In genomic region chr10:75931311-75931710, GRCm38 (mm10) we compare ENCODE assay signal across 11 mouse cellular contexts. TPM values are rescaled to one million over a fixed set of nuclear protein-coding genes. Genes with fewer than 3 reads are reported as not detected.
DNase-seq lines count a peak whose midpoint lies in the region; ATAC-seq lines count a peak whose summit lies in the region.
"Had no signal": no experiment of that assay in that cellular context is flagged by ENCODE, and none has a peak within 500 bp of the region (broad histone marks: within the 10 kb centered on the region; RNA-seq: fewer than 3 reads in every experiment).

No protein-coding gene starts in this region.

- H3K9me3 ChIP-seq in heart, embryonic 15.5 days (replicated peaks): no peaks in the 10 kb centered on the region
- H3K9me3 ChIP-seq in embryonic facial prominence, embryonic 10.5 days: no peaks in the 10 kb centered on the region
- H3K9me3 ChIP-seq in hindbrain, embryonic 14.5 days (ENCODE audit: control insufficient read depth, low read length): no peaks in the 10 kb centered on the region
- H3K9me3 ChIP-seq in midbrain, embryonic 14.5 days (ENCODE audit: control insufficient read depth, low read length): no peaks in the 10 kb centered on the region

- DNase-seq in heart, postnatal 36 days: no peak
- no peak for DNase-seq in embryonic facial prominence, embryonic 10.5 days (ENCODE audit: low spot score)
- no peak for DNase-seq in hindbrain, embryonic 14.5 days (ENCODE audit: low spot score)
- no peak for DNase-seq in midbrain, embryonic 14.5 days
- DNase-seq in right cerebral cortex, postnatal 25 days: no peak
- DNase-seq in right cerebral cortex, adult 2 months (ENCODE audit: low spot score in 2 of 2): no peak
- DNase-seq: adrenal gland, postnatal 36 days; kidney, postnatal 14 days had no signal

- peak overlapping the region; percentile 66 for H3K4me3 ChIP-seq in heart, embryonic 15.5 days
- peak overlapping the region; percentile 74 for H3K4me3 ChIP-seq in embryonic facial prominence, embryonic 10.5 days
- peak overlapping the region; percentile 49 for H3K4me3 ChIP-seq in hindbrain, embryonic 14.5 days (replicated peaks; ENCODE audit: low read length)
- H3K4me3 ChIP-seq in midbrain, embryonic 14.5 days (replicated peaks; ENCODE audit: low read depth, low read length): peak overlapping the region; percentile 50

- ATAC-seq in heart, embryonic 15.5 days (replicated peaks; ENCODE audit: insufficient number of reproducible peaks, insufficient read depth, low FRiP score, low read depth): no peak
- ATAC-seq in hindbrain, embryonic 14.5 days (ENCODE audit: low FRiP score): no peak
- ATAC-seq in midbrain, embryonic 14.5 days (ENCODE audit: low FRiP score, low TSS enrichment): no peak
- ATAC-seq in inflammation-experienced regulatory T-cells, adult 6 months: no peak

- peaks cover 38% of the 10 kb centered on the region for H3K4me1 ChIP-seq in heart, embryonic 15.5 days (replicated peaks)
- H3K4me1 ChIP-seq in embryonic facial prominence, embryonic 10.5 days: peaks cover 47% of the 10 kb centered on the region
- H3K4me1 ChIP-seq in hindbrain, embryonic 14.5 days (replicated peaks; ENCODE audit: control insufficient read depth, insufficient read depth, low read length): peaks cover 29% of the 10 kb centered on the region
- peaks cover 34% of the 10 kb centered on the region for H3K4me1 ChIP-seq in midbrain, embryonic 14.5 days (ENCODE audit: control insufficient read depth, insufficient read depth, low read length)

- peaks cover 10% of the 10 kb centered on the region for H3K27me3 ChIP-seq in heart, embryonic 15.5 days
- H3K27me3 ChIP-seq in embryonic facial prominence, embryonic 10.5 days (replicated peaks; ENCODE audit: low read depth, poor library complexity, severe bottlenecking): peaks cover 77% of the 10 kb centered on the region
- H3K27me3 ChIP-seq in hindbrain, embryonic 14.5 days (ENCODE audit: control insufficient read depth, insufficient read depth, low read length): 0 out of 2 replicates have a peak, but pooled peaks cover under 1% of the 10 kb centered on the region
- H3K27me3 ChIP-seq in midbrain, embryonic 14.5 days (ENCODE audit: control insufficient read depth, insufficient read depth, low read length): peaks cover 10% of the 10 kb centered on the region

- peak overlapping the region; percentile 86 for H3K9ac ChIP-seq in heart, embryonic 15.5 days
- H3K9ac ChIP-seq in hindbrain, embryonic 14.5 days: peak overlapping the region; percentile 80; the same call in 1 of the 2 replicates
- H3K9ac ChIP-seq in midbrain, embryonic 14.5 days (replicated peaks; ENCODE audit: low read length): no peak overlapping the region; the same call in 1 of the 2 replicates

- H3K4me2 ChIP-seq in heart, embryonic 15.5 days: peak overlapping the region; percentile 95
- peak overlapping the region; percentile 91 for H3K4me2 ChIP-seq in hindbrain, embryonic 14.5 days (replicated peaks)
- H3K4me2 ChIP-seq in midbrain, embryonic 14.5 days (ENCODE audit: low read length): peak overlapping the region; percentile 95

- peaks cover 14% of the 10 kb centered on the region; the same call in 1 of the 2 replicates for H3K36me3 ChIP-seq in heart, embryonic 15.5 days
- H3K36me3 ChIP-seq in embryonic facial prominence, embryonic 10.5 days (replicated peaks): peaks cover 22% of the 10 kb centered on the region
- H3K36me3 ChIP-seq in hindbrain, embryonic 14.5 days (replicated peaks; ENCODE audit: control insufficient read depth, insufficient read depth): peaks cover 10% of the 10 kb centered on the region; the same call in 1 of the 2 replicates
- H3K36me3 ChIP-seq in midbrain, embryonic 14.5 days (ENCODE audit: control insufficient read depth, insufficient read depth, low read length): peaks cover 9% of the 10 kb centered on the region; the same call in 1 of the 2 replicates

- no peak overlapping the region for H3K27ac ChIP-seq in heart, embryonic 15.5 days
- H3K27ac ChIP-seq in embryonic facial prominence, embryonic 10.5 days (replicated peaks): peak overlapping the region; percentile 87; the same call in 1 of the 2 replicates
- no peak overlapping the region for H3K27ac ChIP-seq in hindbrain, embryonic 14.5 days
- H3K27ac ChIP-seq in midbrain, embryonic 14.5 days (replicated peaks; ENCODE audit: low read depth, low read length): no peak overlapping the region

- intact Hi-C loops in heart, postnatal 36 days (cut with DNase I): no loop called here

- 33% methylated on average over 7 of the region's 7 CpGs for WGBS in heart, embryonic 15.5 days
- 30% methylated on average over 7 of the region's 7 CpGs for WGBS in embryonic facial prominence, embryonic 10.5 days
- WGBS in hindbrain, embryonic 14.5 days: 26% methylated on average over 7 of the region's 7 CpGs
- WGBS in midbrain, embryonic 14.5 days: 29% methylated on average over 7 of the region's 7 CpGs

RNA-seq across cellular contexts. Expression of gene Chchd10, which starts 1.6 kb away (rescaled TPM):
- 530 and 565 TPM in 2 replicates for polyA plus RNA-seq in heart, embryonic 15.5 days (2015; fragmentation: Nextera tagmentation; extraction: Ambion mirVana)
- total RNA-seq in heart, postnatal 36 days (2021): 1,000 to 10,000 TPM; 1,903 to 1,946 TPM
- polyA plus RNA-seq in embryonic facial prominence, embryonic 10.5 days (2016; fragmentation: Nextera tagmentation; extraction: Ambion mirVana): 8.4 and 9.6 TPM in 2 replicates
- 148 TPM in 2 replicates for polyA plus RNA-seq in hindbrain, embryonic 14.5 days (2014; fragmentation: Nextera tagmentation; extraction: Ambion mirVana)
- 44.2 and 76.8 TPM in 2 replicates for polyA plus RNA-seq in midbrain, embryonic 14.5 days (2014; fragmentation: Nextera tagmentation; extraction: Ambion mirVana)
- polyA plus RNA-seq in inflammation-experienced regulatory T-cells, adult 6 months (2017; shearing (Covaris generic)): 10 to 100 TPM in 2 of 3 experiments, 1 to 10 TPM in 1; 5.3 to 15.4 (median 11.3) TPM

RNA-seq across cellular contexts. Expression of gene Mmp11, which starts 5.0 kb away (rescaled TPM):
- 25.6 and 38.1 TPM in 2 replicates for polyA plus RNA-seq in heart, embryonic 15.5 days (2015; fragmentation: Nextera tagmentation; extraction: Ambion mirVana)
- total RNA-seq in heart, postnatal 36 days (2021): 1 to 10 TPM; 5.9 to 7.7 TPM
- 36.7 and 46.4 TPM in 2 replicates for polyA plus RNA-seq in embryonic facial prominence, embryonic 10.5 days (2016; fragmentation: Nextera tagmentation; extraction: Ambion mirVana)
- 16.8 and 18.0 TPM in 2 replicates for polyA plus RNA-seq in hindbrain, embryonic 14.5 days (2014; fragmentation: Nextera tagmentation; extraction: Ambion mirVana)
- 13.3 and 16.5 TPM in 2 replicates for polyA plus RNA-seq in midbrain, embryonic 14.5 days (2014; fragmentation: Nextera tagmentation; extraction: Ambion mirVana)
- polyA plus RNA-seq in inflammation-experienced regulatory T-cells, adult 6 months (2017; shearing (Covaris generic)): 1 to 10 TPM in 2 of 3 experiments, under 1 TPM in 1; 0.91 to 7.7 (median 4.4) TPM

RNA-seq across cellular contexts. Expression of gene Gm867, which starts 9.2 kb away (rescaled TPM):
- polyA plus RNA-seq in heart, embryonic 15.5 days (2015; fragmentation: Nextera tagmentation; extraction: Ambion mirVana): 0.68 and 0.71 TPM in 2 replicates
- not detected for total RNA-seq in heart, postnatal 36 days (2021)
- 0.29 and 0.56 TPM in 2 replicates for polyA plus RNA-seq in embryonic facial prominence, embryonic 10.5 days (2016; fragmentation: Nextera tagmentation; extraction: Ambion mirVana)
- polyA plus RNA-seq in hindbrain, embryonic 14.5 days (2014; fragmentation: Nextera tagmentation; extraction: Ambion mirVana): 2.4 and 3.1 TPM in 2 replicates
- polyA plus RNA-seq in midbrain, embryonic 14.5 days (2014; fragmentation: Nextera tagmentation; extraction: Ambion mirVana): 0.22 and 0.53 TPM in 2 replicates
- polyA plus RNA-seq in inflammation-experienced regulatory T-cells, adult 6 months (2017; shearing (Covaris generic)): not detected

RNA-seq across cellular contexts. Expression of gene Smarcb1, which starts 9.9 kb away (rescaled TPM):
- 93.7 and 118 TPM in 2 replicates for polyA plus RNA-seq in heart, embryonic 15.5 days (2015; fragmentation: Nextera tagmentation; extraction: Ambion mirVana)
- total RNA-seq in heart, postnatal 36 days (2021): 10 to 100 TPM; 20.0 to 20.6 TPM
- 284 and 291 TPM in 2 replicates for polyA plus RNA-seq in embryonic facial prominence, embryonic 10.5 days (2016; fragmentation: Nextera tagmentation; extraction: Ambion mirVana)
- polyA plus RNA-seq in hindbrain, embryonic 14.5 days (2014; fragmentation: Nextera tagmentation; extraction: Ambion mirVana): 230 and 231 TPM in 2 replicates
- 277 and 283 TPM in 2 replicates for polyA plus RNA-seq in midbrain, embryonic 14.5 days (2014; fragmentation: Nextera tagmentation; extraction: Ambion mirVana)
- 100 to 1,000 TPM in 2 of 3 experiments, 10 to 100 TPM in 1; 89.2 to 126 (median 106) TPM for polyA plus RNA-seq in inflammation-experienced regulatory T-cells, adult 6 months (2017; shearing (Covaris generic))

RNA-seq across cellular contexts. Expression of gene Vpreb3, which starts 11.5 kb away (rescaled TPM):
- 0.32 and 0.35 TPM in 2 replicates for polyA plus RNA-seq in heart, embryonic 15.5 days (2015; fragmentation: Nextera tagmentation; extraction: Ambion mirVana)
- not detected for total RNA-seq in heart, postnatal 36 days (2021)
- 0.42 and 1.1 TPM in 2 replicates for polyA plus RNA-seq in embryonic facial prominence, embryonic 10.5 days (2016; fragmentation: Nextera tagmentation; extraction: Ambion mirVana)
- polyA plus RNA-seq in hindbrain, embryonic 14.5 days (2014; fragmentation: Nextera tagmentation; extraction: Ambion mirVana): 0.48 and 1.6 TPM in 2 replicates
- not detected in 2 replicates for polyA plus RNA-seq in midbrain, embryonic 14.5 days (2014; fragmentation: Nextera tagmentation; extraction: Ambion mirVana)
- under 1 TPM in 1 of 3 experiments, not detected in 2; 0.99 TPM for polyA plus RNA-seq in inflammation-experienced regulatory T-cells, adult 6 months (2017; shearing (Covaris generic))
- total RNA-seq: adrenal gland, postnatal 36 days had no signal
- polyA plus RNA-seq: cortical plate, adult 2 months had no signal
